ENCODE assay signal across 9 mouse cellular contexts in the genomic region with DNA sequence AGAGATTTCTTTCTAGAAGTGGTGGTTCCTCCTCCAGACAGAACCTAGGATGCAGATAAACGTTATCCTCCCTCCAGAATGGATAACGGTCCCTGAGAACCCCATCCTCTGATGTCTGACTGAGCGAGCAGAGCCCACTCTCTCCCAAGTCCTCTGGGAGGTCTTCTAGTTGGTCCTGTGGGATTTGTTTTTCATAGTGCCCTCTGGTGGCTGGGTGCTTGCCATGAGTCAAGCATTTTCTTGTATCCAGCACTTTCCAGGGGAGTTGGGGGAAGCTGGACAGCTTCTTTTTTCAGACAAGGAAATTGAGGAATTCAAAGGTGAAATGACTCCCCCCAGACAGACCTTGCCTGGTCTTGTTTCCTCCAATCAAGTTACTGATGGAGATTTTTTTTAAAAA.
DNase-seq lines count a peak whose midpoint lies in the region; ATAC-seq and TF ChIP-seq lines count a peak whose summit lies in the region.
"Had no signal": no experiment of that assay in that cellular context is flagged by ENCODE, and none has a peak within 500 bp of the region (broad histone marks: within the 10 kb centered on the region; RNA-seq: fewer than 3 reads in every experiment).

No protein-coding gene starts in this region.

- no peaks in the 10 kb centered on the region for H3K36me3 ChIP-seq in midbrain, embryonic 10.5 days
- no peaks in the 10 kb centered on the region for H3K36me3 ChIP-seq in midbrain, embryonic 15.5 days (replicated peaks)
- H3K36me3 ChIP-seq: lung, embryonic 15.5 days had no signal

- peak; percentile 54 for TF ChIP-seq CTCF in lung, adult 2 months (IDR thresholded peaks at IDR 0.05; ENCODE audit: insufficient read depth, low read length)

- H3K4me2 ChIP-seq in midbrain, embryonic 15.5 days = no peak overlapping the region
- H3K4me2 ChIP-seq: lung, embryonic 15.5 days had no signal

- H3K9me3 ChIP-seq in midbrain, embryonic 10.5 days (replicated peaks) = no peaks in the 10 kb centered on the region
- no peaks in the 10 kb centered on the region for H3K9me3 ChIP-seq in midbrain, embryonic 15.5 days
- H3K9me3 ChIP-seq: lung, embryonic 15.5 days had no signal

- DNase-seq in adrenal gland, adult (ENCODE audit: inconsistent age in 2 of 2, low spot score in 1 of 2) = peak; percentile 37 to 86
- no peak for DNase-seq in adrenal gland, postnatal 4 days (ENCODE audit: low spot score in 2 of 2)
- peak; percentile 39 for DNase-seq in midbrain, embryonic 10.5 days (ENCODE audit: low spot score)
- peak; percentile 38 to 50 for DNase-seq in cerebellum, postnatal 10 days
- DNase-seq in kidney, postnatal 10 days = peak; percentile 75
- peak; percentile 36 for DNase-seq in lung, adult 2 months
- peak; percentile 13 to 24 for DNase-seq in thymus, postnatal 36 days

- peaks cover 6% of the 10 kb centered on the region; the same call in 1 of the 2 replicates for H3K4me1 ChIP-seq in midbrain, embryonic 10.5 days
- no peaks in the 10 kb centered on the region for H3K4me1 ChIP-seq in midbrain, embryonic 15.5 days
- no peaks in the 10 kb centered on the region for H3K4me1 ChIP-seq in lung, adult 2 months (ENCODE audit: control insufficient read depth, insufficient read depth, low read length)
- H3K4me1 ChIP-seq: lung, embryonic 15.5 days had no signal

- 56% methylated on average over 3 of the region's 3 CpGs for WGBS in midbrain, embryonic 10.5 days
- WGBS in midbrain, embryonic 15.5 days = 47% methylated on average over 3 of the region's 3 CpGs
- 46% methylated on average over 3 of the region's 3 CpGs for WGBS in lung, adult 2 months

- no peak for TF ChIP-seq POLR2A in lung, adult 2 months (IDR thresholded peaks at IDR 0.05; ENCODE audit: borderline replicate concordance, extremely low read depth, low read depth, low read length)

- peaks cover 6% of the 10 kb centered on the region; the same call in 1 of the 2 replicates for H3K27me3 ChIP-seq in midbrain, embryonic 10.5 days (ENCODE audit: low read depth, poor library complexity, severe bottlenecking)
- no peaks in the 10 kb centered on the region for H3K27me3 ChIP-seq in midbrain, embryonic 15.5 days (replicated peaks)
- H3K27me3 ChIP-seq: lung, embryonic 15.5 days had no signal

- H3K4me3 ChIP-seq in midbrain, embryonic 10.5 days = no peak overlapping the region
- no peak overlapping the region for H3K4me3 ChIP-seq in midbrain, embryonic 15.5 days
- H3K4me3 ChIP-seq in lung, adult 2 months (replicated peaks; ENCODE audit: extremely low read depth, low read depth, low read length) = no peak overlapping the region
- H3K4me3 ChIP-seq: lung, embryonic 15.5 days had no signal

- ATAC-seq in midbrain, embryonic 15.5 days (replicated peaks) = no peak

- no peak overlapping the region for H3K9ac ChIP-seq in midbrain, embryonic 15.5 days
- H3K9ac ChIP-seq: lung, embryonic 15.5 days had no signal

- no peak overlapping the region for H3K27ac ChIP-seq in midbrain, embryonic 10.5 days (replicated peaks)
- no peak overlapping the region for H3K27ac ChIP-seq in midbrain, embryonic 15.5 days
- H3K27ac ChIP-seq: lung, embryonic 15.5 days had no signal

Comparison
In these comparisons a context has a peak if more than half of its experiments do, and no peak if none do; other contexts are left out.
1. DNase-seq: peak in adrenal gland, adult (2 of 2), midbrain, embryonic 10.5 days (single experiment), cerebellum, postnatal 10 days (2 of 2), kidney, postnatal 10 days (single experiment), lung, adult 2 months (single experiment) and thymus, postnatal 36 days (2 of 2); none in adrenal gland, postnatal 4 days (0 of 2).